ENCODE assay signal across 8 mouse cellular contexts in the genomic region with DNA sequence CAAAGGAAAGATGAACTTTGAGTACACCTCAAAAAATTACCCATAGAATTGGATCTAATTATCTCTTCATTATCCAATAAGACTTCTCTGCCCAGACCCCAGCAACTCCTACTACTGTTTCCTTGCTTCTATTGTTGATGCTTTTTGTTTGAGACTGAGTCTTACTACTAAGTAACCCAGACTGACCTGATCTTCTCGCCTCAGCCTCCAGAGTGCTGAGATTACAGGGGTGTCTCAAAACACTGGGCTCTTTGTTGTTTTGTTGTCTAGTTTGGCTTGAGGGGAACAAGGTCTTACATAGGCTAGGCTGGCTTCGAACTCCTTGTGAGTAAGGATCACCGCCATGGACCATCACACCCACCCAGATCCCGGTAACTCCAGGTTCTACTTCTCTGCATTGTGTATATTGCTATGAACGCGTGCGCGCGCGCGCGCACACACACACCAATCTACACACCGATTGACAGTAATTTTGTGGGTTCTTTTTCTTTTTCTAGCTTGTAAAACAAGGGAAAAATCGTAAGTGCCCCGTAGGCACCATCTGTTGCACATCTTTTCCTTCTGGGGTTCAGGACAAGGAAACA. TPM values are rescaled to one million over a fixed set of nuclear protein-coding genes. Genes with fewer than 3 reads are reported as not detected.
DNase-seq lines count a peak whose midpoint lies in the region; ATAC-seq and TF ChIP-seq lines count a peak whose summit lies in the region.

No protein-coding gene starts in this region.

- no peaks in the 10 kb centered on the region for H3K36me3 ChIP-seq in ES-Bruce4 (ENCODE audit: control insufficient read depth, insufficient read depth, low read length, poor library complexity, severe bottlenecking)
- no peaks in the 10 kb centered on the region for H3K36me3 ChIP-seq in heart, embryonic 16.5 days (ENCODE audit: control insufficient read depth, insufficient read depth)
- H3K36me3 ChIP-seq in liver, postnatal 0 days (replicated peaks; ENCODE audit: insufficient read depth, low read length), result no peaks in the 10 kb centered on the region

- 21% methylated on average over 15 of the region's 15 CpGs for WGBS in heart, embryonic 16.5 days
- 22% methylated on average over 15 of the region's 15 CpGs for WGBS in liver, postnatal 0 days (ENCODE audit: insufficient replicate concordance)

- peak overlapping the region; percentile 44 for H3K9ac ChIP-seq in ES-Bruce4 (ENCODE audit: low read depth, poor library complexity, severe bottlenecking)
- peak overlapping the region; percentile 62 for H3K9ac ChIP-seq in heart, embryonic 16.5 days (ENCODE audit: low read length)
- H3K9ac ChIP-seq in liver, postnatal 0 days (replicated peaks), result no peak overlapping the region

- peak overlapping the region; percentile 79 for H3K4me2 ChIP-seq in heart, embryonic 16.5 days (ENCODE audit: low read depth, low read length)
- peak overlapping the region; percentile 67 for H3K4me2 ChIP-seq in liver, postnatal 0 days (ENCODE audit: low read depth, low read length)

- peaks cover 9% of the 10 kb centered on the region for H3K4me1 ChIP-seq in ES-Bruce4 (ENCODE audit: control insufficient read depth, insufficient read depth, low read length)
- peaks cover 18% of the 10 kb centered on the region for H3K4me1 ChIP-seq in heart, embryonic 16.5 days (ENCODE audit: control insufficient read depth, insufficient read depth, low read length)
- H3K4me1 ChIP-seq in liver, postnatal 0 days (ENCODE audit: insufficient read depth), result peaks cover 7% of the 10 kb centered on the region; the same call in 1 of the 2 replicates

- peak overlapping the region; percentile 87 for H3K27ac ChIP-seq in ES-Bruce4 (ENCODE audit: insufficient read depth, low read length)
- 0 out of 2 replicates have a peak overlapping the region, but pooled peaks have one; percentile 15 for H3K27ac ChIP-seq in heart, embryonic 16.5 days (ENCODE audit: low read length)
- H3K27ac ChIP-seq in liver, postnatal 0 days (ENCODE audit: low read depth), result no peak overlapping the region

- no peak for ATAC-seq in heart, embryonic 16.5 days (replicated peaks; ENCODE audit: extremely low read depth, insufficient read depth, low FRiP score)
- no peak for ATAC-seq in liver, postnatal 0 days

- no peak for TF ChIP-seq POLR2A in ES-Bruce4 (IDR thresholded peaks at IDR 0.05; ENCODE audit: insufficient read depth, low read length)

- TF ChIP-seq EP300 in ES-Bruce4 (IDR thresholded peaks at IDR 0.05; ENCODE audit: insufficient read depth, low read depth, low read length), result no peak
- TF ChIP-seq EP300 in liver, postnatal 0 days (IDR thresholded peaks at IDR 0.05; ENCODE audit: low read depth), result no peak

- H3K27me3 ChIP-seq in ES-Bruce4 (ENCODE audit: control insufficient read depth, insufficient read depth, low read length, poor library complexity, severe bottlenecking), result peaks cover 3% of the 10 kb centered on the region; the same call in 1 of the 2 replicates
- peaks cover 32% of the 10 kb centered on the region for H3K27me3 ChIP-seq in heart, embryonic 16.5 days (ENCODE audit: control insufficient read depth, insufficient read depth, low read length)
- H3K27me3 ChIP-seq in liver, postnatal 0 days (ENCODE audit: insufficient read depth, low read length), result peaks cover 72% of the 10 kb centered on the region

- peak; percentile 27 for DNase-seq in embryo, embryonic 10 days (ENCODE audit: low spot score)
- DNase-seq in embryo, embryonic 9.5 days (ENCODE audit: extremely low spot score), result no peak
- DNase-seq in liver, postnatal 0 days, result no peak
- DNase-seq in Muller cell, postnatal 12 days (ENCODE audit: inconsistent ontology term), result no peak
- DNase-seq in lung, postnatal 25 days (ENCODE audit: low spot score), result no peak
- no peak for DNase-seq in cerebellum, adult 9-10 months

- TF ChIP-seq CTCF in ES-Bruce4 (IDR thresholded peaks at IDR 0.05; ENCODE audit: low read depth, low read length), result no peak
- TF ChIP-seq CTCF in liver, postnatal 0 days (IDR thresholded peaks at IDR 0.05; ENCODE audit: low read depth), result no peak

- H3K9me3 ChIP-seq in ES-Bruce4 (replicated peaks; ENCODE audit: control insufficient read depth, insufficient read depth, low read length, poor library complexity, severe bottlenecking), result no peaks in the 10 kb centered on the region
- H3K9me3 ChIP-seq in heart, embryonic 16.5 days (replicated peaks; ENCODE audit: control insufficient read depth, low read length), result no peaks in the 10 kb centered on the region
- no peaks in the 10 kb centered on the region for H3K9me3 ChIP-seq in liver, postnatal 0 days (ENCODE audit: low read length)

- peak overlapping the region; percentile 28 for H3K4me3 ChIP-seq in ES-Bruce4 (ENCODE audit: low read depth, low read length)
- H3K4me3 ChIP-seq in heart, embryonic 16.5 days (ENCODE audit: low read length), result peak overlapping the region; percentile 53
- peak overlapping the region; percentile 43 for H3K4me3 ChIP-seq in liver, postnatal 0 days (ENCODE audit: low read depth, low read length)

RNA-seq across cellular contexts. Expression of gene Rimklb, which starts 7.5 kb away (rescaled TPM):
- 81.4 and 87.4 TPM in 2 replicates for polyA plus RNA-seq in ES-Bruce4 (2011; ENCODE audit: insufficient read depth, insufficient read length, low read depth, missing spikeins)
- 1.6 and 2.4 TPM in 2 replicates for polyA plus RNA-seq in heart, embryonic 16.5 days (2015; fragmentation: Nextera tagmentation; extraction: Ambion mirVana)
- 0.34 TPM in 1 of 2 replicates, not detected in the other for polyA plus RNA-seq in liver, postnatal 0 days (2015; fragmentation: Nextera tagmentation; extraction: Ambion mirVana)

RNA-seq across cellular contexts. Expression of gene Mfap5, which starts 14.6 kb away (rescaled TPM):
- polyA plus RNA-seq in ES-Bruce4 (2011; ENCODE audit: insufficient read depth, insufficient read length, low read depth, missing spikeins), result 3.6 and 3.8 TPM in 2 replicates
- polyA plus RNA-seq in heart, embryonic 16.5 days (2015; fragmentation: Nextera tagmentation; extraction: Ambion mirVana), result 28.2 and 32.0 TPM in 2 replicates
- 0.55 and 2.5 TPM in 2 replicates for polyA plus RNA-seq in liver, postnatal 0 days (2015; fragmentation: Nextera tagmentation; extraction: Ambion mirVana)

Comparison
In these comparisons a context has a peak if more than half of its experiments do, and no peak if none do; other contexts are left out.
1. RNA of gene Rimklb, which starts 7.5 kb away (polyA plus RNA-seq): 81.4 to 87.4 TPM in ES-Bruce4; 1.6 to 2.4 TPM in heart, embryonic 16.5 days and 0.34 TPM in liver, postnatal 0 days; every median in the first group is over 10 times any median in the second.
2. Peak in every context shown above with its lines, with median percentiles within 50 percentile points of each other: H3K4me3 ChIP-seq.